Mouse (Mus musculus) forebrain, embryonic 13.5 days (tissue): ENCODE results near the gene Mgat5. TPM values are rescaled to one million over a fixed set of nuclear protein-coding genes. Genes with fewer than 3 reads are reported as not detected.

ENCODE experiments used
- ATAC-seq: fragments of 200-750 bp; cut with Nextera tagmentation; 2 replicates; pipeline ENCODE4 v1.8.0; 2017
- H3K27ac ChIP-seq: fragments of 300-500 bp; sonication (generic); 2 replicates; pipeline ENCODE4 v1.5.1; 2015; ENCODE audit warnings: inconsistent platforms, mild to moderate bottlenecking, moderate library complexity
- H3K27me3 ChIP-seq: fragments of 300-500 bp; sonication (generic); 2 replicates; pipeline ENCODE4 v1.6.1; 2015; ENCODE audit warnings: mild to moderate bottlenecking, inconsistent platforms
- H3K36me3 ChIP-seq: fragments of 300-500 bp; sonication (generic); 2 replicates; pipeline ENCODE4 v1.6.1; 2015; ENCODE audit warnings: mild to moderate bottlenecking, inconsistent platforms; ENCODE audit not compliant: poor library complexity, severe bottlenecking
- H3K4me1 ChIP-seq: fragments of 300-500 bp; sonication (generic); 2 replicates; pipeline ENCODE4 v1.6.1; 2015; ENCODE audit warnings: inconsistent platforms
- H3K4me2 ChIP-seq: fragments of 300-500 bp; sonication (generic); 2 replicates; pipeline ENCODE4 v1.6.1; 2015; ENCODE audit warnings: inconsistent platforms, mild to moderate bottlenecking, moderate library complexity
- H3K4me3 ChIP-seq: fragments of 300-500 bp; sonication (generic); 2 replicates; pipeline ENCODE4 v1.5.1; 2015; ENCODE audit warnings: mild to moderate bottlenecking, inconsistent platforms
- H3K9ac ChIP-seq: fragments of 300-500 bp; sonication (generic); 2 replicates; pipeline ENCODE4 v1.6.1; 2015; ENCODE audit warnings: mild to moderate bottlenecking, inconsistent platforms
- H3K9me3 ChIP-seq: fragments of 300-500 bp; sonication (generic); replicated peaks from 2 replicates; pipeline ENCODE4 v1.6.1; 2016; ENCODE audit warnings: inconsistent platforms
- WGBS: fragments of 180-500 bp; shearing (Covaris S2); methylation state at CpG from one replicate; pipeline ENCODE4 v1.1.7; 2015; 5-methylcytosine and 5-hydroxymethylcytosine counted together
- polyA plus RNA-seq: library from polyadenylated mRNA; unstranded; fragments of >200 nt; fragmentation: Nextera tagmentation; extraction: Ambion mirVana; gene quantifications from 2 replicates; pipeline ENCODE4 v1.2.1, GENCODE M21; 2015

Gene Mgat5
- polyA plus RNA-seq, 1 experiment from 2014 or later: 8.9 TPM

DNA sequence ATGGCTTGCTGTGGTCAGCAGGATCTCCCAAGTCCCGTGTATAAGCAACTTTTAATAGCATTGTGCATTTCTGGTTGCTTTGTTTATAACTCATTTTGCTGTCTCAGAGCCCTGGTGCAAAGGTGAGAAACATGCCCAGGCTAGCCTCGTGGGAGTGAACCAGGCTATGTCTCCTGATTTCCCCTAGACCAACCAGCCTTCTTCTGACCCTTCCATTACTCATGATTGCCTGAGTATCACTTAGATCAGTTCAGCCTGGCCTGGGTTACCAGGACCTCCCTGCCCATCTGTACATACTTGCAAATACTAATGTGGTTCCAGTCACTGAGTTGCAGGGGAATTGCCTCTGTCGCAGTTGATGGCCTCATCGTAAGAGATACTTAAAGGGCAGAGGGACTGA lies 14.8 kb downstream of the Mgat5 start:
- H3K36me3 ChIP-seq: no peaks in the 10 kb centered on the region
- 0 out of 2 replicates have a peak, but pooled peaks cover 3% of the 10 kb centered on the region for H3K9me3 ChIP-seq
- no peak for ATAC-seq
- peaks cover 11% of the 10 kb centered on the region; the same call in 1 of the 2 replicates for H3K4me1 ChIP-seq
- H3K4me3 ChIP-seq: no peak overlapping the region
- H3K27me3 ChIP-seq: no peaks in the 10 kb centered on the region
- no peak overlapping the region for H3K27ac ChIP-seq
- H3K9ac ChIP-seq: no peak overlapping the region
- H3K4me2 ChIP-seq: no peak overlapping the region
- WGBS: 86% methylated on average over 4 of the region's 4 CpGs

DNA sequence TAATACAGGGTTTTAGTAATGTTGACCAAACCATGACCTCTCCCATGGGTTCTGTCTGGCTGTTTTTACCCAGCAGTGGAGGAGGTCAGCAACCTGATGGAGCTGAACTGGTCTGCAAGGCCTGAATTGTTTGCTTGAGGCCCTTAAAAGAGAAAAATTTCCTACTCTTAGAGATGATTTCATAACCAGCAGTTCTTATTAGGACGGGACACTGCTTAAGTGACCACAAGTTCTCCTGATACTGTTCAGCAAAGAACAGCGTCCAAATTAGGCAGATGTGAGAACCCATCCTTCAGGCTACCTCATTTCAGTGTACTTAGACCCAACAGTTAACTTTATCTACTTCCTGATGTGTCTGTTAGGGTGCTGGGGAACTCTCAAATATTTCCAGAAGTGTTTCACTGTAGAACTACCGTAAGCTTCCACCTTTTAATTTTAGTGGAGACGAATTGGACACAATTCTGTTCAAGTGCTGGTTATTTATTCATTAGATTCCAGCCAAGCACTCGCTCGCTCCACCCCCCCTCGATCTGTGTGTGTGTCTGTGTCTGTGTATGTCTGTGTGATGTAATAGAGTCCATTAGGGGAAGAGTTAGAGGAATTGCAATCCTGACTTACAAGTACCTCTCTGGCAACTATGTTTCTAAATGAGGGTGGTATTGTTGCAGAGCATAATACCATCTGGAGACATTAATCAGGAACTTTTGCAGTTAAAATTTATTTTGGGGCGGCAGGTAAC lies 17.4 kb downstream of the Mgat5 start:
- H3K4me1 ChIP-seq: peaks cover 5% of the 10 kb centered on the region; the same call in 1 of the 2 replicates
- no peak overlapping the region for H3K4me2 ChIP-seq
- 0 out of 2 replicates have a peak, but pooled peaks cover 3% of the 10 kb centered on the region for H3K9me3 ChIP-seq
- no peak overlapping the region for H3K4me3 ChIP-seq
- WGBS: 83% methylated on average over 8 of the region's 8 CpGs
- no peaks in the 10 kb centered on the region for H3K36me3 ChIP-seq
- no peak overlapping the region for H3K27ac ChIP-seq
- H3K27me3 ChIP-seq: no peaks in the 10 kb centered on the region
- H3K9ac ChIP-seq: no peak overlapping the region
- no peak for ATAC-seq

DNA sequence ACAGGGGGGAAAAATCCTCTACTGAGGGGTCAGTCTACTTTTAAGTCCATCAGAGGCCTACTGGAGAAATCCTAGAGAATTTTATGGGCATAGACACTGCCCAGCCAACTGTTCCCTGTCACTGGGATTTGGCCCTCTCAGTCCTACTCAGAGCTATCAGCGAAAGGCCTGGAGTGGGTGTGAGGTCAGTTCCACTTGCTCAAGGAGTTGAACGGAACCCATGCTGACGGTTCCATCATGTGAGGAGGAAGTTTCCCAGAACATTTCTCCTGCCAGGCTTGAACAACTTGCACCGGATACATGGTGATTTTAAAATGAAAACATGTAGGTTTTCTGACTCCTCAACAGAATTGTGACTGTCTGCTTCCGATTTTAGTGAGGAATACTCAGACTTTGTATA lies 20.2 kb downstream of the Mgat5 start:
- 0 out of 2 replicates have a peak, but pooled peaks cover 3% of the 10 kb centered on the region for H3K9me3 ChIP-seq
- H3K4me1 ChIP-seq: peaks cover 5% of the 10 kb centered on the region; the same call in 1 of the 2 replicates
- no peaks in the 10 kb centered on the region for H3K36me3 ChIP-seq
- no peaks in the 10 kb centered on the region for H3K27me3 ChIP-seq
- 88% methylated on average over 5 of the region's 5 CpGs for WGBS
- no peak overlapping the region for H3K4me2 ChIP-seq
- no peak overlapping the region for H3K9ac ChIP-seq
- no peak overlapping the region for H3K27ac ChIP-seq
- ATAC-seq: no peak
- no peak overlapping the region for H3K4me3 ChIP-seq

DNA sequence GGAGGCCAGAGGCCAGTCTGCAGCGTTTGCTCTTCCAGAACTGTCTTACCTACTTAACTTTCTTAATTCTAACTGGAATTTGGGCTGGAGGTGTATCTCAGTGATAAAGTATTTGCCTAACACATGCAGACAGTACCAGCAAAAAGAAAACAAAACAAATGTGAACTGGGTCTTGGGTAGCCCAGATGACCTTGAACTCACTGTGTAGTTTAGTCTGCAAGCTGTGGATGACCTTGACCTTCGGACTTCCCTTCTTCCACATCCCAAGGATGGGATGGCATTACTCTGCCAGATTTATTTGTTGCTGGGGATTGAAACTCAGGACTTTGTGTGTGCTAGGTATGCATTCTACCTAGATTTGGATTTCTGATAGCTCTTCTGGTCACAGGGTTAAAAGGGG lies 24.2 kb downstream of the Mgat5 start:
- no peaks in the 10 kb centered on the region for H3K27me3 ChIP-seq
- 85% methylated on average over 2 of the region's 2 CpGs for WGBS
- no peaks in the 10 kb centered on the region for H3K9me3 ChIP-seq
- no peak for ATAC-seq
- H3K9ac ChIP-seq: no peak overlapping the region
- H3K27ac ChIP-seq: no peak overlapping the region
- H3K4me3 ChIP-seq: no peak overlapping the region
- H3K36me3 ChIP-seq: no peaks in the 10 kb centered on the region
- 0 out of 2 replicates have a peak, but pooled peaks cover 3% of the 10 kb centered on the region for H3K4me1 ChIP-seq
- no peak overlapping the region for H3K4me2 ChIP-seq

DNA sequence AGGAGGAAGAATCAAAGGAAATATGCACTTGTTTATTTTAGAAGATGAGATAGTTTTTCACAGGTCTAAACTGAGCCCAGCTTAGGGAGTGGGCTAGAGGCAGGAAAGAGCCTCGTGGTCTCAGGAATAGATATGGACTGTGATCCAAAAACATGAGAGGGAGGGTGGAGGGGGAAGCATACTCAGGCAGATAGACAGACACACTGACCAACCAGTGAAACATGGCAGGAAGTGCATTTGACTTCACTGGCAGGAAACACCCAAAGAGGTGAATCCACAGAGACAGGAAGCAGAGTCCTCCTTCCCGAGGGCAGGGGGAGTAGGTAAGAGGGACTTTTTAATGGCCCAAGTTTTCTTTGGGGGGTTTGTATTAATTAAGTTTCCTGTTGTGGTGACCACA lies 25.7 kb downstream of the Mgat5 start:
- Histone ChIP-seq H3K27me3 (no peaks in the 10 kb centered on the region), H3K27ac (no peak overlapping the region), H3K36me3 (no peaks in the 10 kb centered on the region), H3K4me3 (no peak overlapping the region), H3K4me2 (no peak overlapping the region), H3K4me1 (0 out of 2 replicates have a peak, but pooled peaks cover 3% of the 10 kb centered on the region), H3K9me3 (no peaks in the 10 kb centered on the region), H3K9ac (no peak overlapping the region)
- WGBS: 83% methylated on average over 2 of the region's 2 CpGs
- ATAC-seq: no peak

DNA sequence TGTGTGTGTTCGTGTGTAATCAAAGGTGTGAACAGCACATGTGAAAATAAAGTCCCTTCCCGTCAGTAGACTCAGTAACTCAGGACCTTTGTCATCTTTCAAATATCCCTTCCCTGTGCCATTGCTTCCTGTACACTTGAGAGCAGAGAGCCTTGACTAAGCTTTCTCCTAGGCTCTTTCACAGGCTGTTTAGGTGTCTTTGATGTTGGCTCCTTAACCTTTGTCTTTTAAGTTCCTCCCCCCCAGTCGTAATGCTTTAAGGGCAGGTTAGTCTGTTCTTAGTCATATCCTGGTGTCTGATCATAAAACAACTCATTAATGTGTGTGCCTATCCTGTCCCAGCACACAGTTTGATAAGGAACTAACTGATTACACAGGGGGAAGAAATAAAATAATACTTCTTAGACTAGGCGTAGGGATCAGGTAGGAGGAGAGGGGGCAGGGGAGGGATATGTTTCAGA lies 28.4 kb downstream of the Mgat5 start:
- Histone ChIP-seq H3K4me2 (no peak overlapping the region), H3K4me3 (no peak overlapping the region), H3K9me3 (no peaks in the 10 kb centered on the region), H3K4me1 (0 out of 2 replicates have a peak, but pooled peaks cover 3% of the 10 kb centered on the region), H3K36me3 (no peaks in the 10 kb centered on the region), H3K9ac (no peak overlapping the region), H3K27me3 (no peaks in the 10 kb centered on the region), H3K27ac (no peak overlapping the region)
- ATAC-seq: no peak
- WGBS: 69% methylated on average over 4 of the region's 4 CpGs

DNA sequence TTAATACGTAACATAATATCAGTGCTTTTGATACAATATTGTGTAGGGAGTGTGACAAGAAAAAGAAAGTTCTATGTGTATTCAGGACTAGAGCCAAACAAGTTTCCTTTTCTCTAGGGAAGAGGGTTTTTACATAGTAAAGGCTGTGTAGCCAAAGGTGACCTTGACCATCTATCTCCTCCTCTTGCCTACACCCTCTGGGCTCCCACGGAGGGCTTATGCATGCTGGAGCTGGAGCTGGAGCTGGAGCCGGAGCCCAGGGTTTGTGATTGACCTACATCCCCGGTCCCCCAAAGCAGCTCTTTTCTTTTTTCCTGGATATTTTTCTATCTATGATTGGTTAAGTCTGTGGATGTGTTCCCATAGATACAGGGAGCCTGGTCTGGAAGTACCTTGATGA lies 30.3 kb downstream of the Mgat5 start:
- no peak overlapping the region for H3K4me2 ChIP-seq
- WGBS: 88% methylated on average over 4 of the region's 4 CpGs
- H3K36me3 ChIP-seq: no peaks in the 10 kb centered on the region
- no peak overlapping the region for H3K9ac ChIP-seq
- no peak overlapping the region for H3K27ac ChIP-seq
- peaks cover 20% of the 10 kb centered on the region for H3K4me1 ChIP-seq
- H3K27me3 ChIP-seq: no peaks in the 10 kb centered on the region
- no peak for ATAC-seq
- H3K4me3 ChIP-seq: no peak overlapping the region
- no peaks in the 10 kb centered on the region for H3K9me3 ChIP-seq

DNA sequence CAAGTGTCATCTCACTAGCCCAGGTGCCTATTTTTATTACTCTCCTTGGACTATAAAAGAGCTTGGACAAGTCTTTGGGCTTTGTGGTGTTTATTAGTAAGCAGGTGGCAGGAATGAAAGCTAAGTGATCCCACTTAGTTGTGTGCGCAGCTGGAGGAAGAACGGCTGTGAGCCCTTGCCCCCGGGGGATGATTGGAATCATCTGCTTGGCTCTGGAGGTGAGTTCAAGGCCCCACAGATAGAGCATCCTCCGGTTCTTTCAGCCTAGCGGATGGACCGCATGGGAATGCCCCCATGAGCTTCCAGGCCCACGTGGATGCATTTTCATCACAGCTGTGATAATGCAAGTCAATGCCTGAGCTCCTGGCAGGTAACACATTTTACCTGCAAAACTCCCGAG lies 31.6 kb downstream of the Mgat5 start:
- no peaks in the 10 kb centered on the region for H3K36me3 ChIP-seq
- peaks cover 21% of the 10 kb centered on the region for H3K4me1 ChIP-seq
- H3K4me3 ChIP-seq: no peak overlapping the region
- no peaks in the 10 kb centered on the region for H3K27me3 ChIP-seq
- no peak overlapping the region for H3K27ac ChIP-seq
- no peak overlapping the region for H3K9ac ChIP-seq
- no peak overlapping the region for H3K4me2 ChIP-seq
- no peaks in the 10 kb centered on the region for H3K9me3 ChIP-seq
- WGBS: 83% methylated on average over 8 of the region's 8 CpGs
- ATAC-seq: no peak

DNA sequence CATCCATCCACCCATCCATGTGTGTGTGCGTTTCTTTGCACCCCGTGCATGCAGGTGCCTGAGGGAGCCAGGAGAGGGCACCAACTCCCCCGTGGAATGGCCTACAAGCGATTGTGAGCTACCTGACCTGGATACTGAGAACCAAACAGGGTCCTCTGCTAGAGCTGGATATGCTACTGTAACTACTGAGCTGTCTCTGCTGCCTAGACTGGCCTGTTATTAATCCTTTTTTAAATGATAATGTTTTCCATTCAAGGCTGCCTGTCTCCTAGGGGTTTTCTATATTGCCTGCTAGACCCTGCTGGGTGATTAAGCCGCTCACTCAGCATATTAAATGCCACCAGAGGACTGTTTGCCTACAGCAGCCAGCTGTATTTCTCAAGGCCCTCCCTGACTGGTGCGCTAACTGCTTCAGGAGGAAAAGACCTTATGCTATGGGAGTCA lies 34.1 kb downstream of the Mgat5 start:
- Histone ChIP-seq H3K9ac (no peak overlapping the region), H3K27ac (0 out of 2 replicates have a peak overlapping the region, but pooled peaks have one; percentile 1), H3K4me2 (no peak overlapping the region), H3K36me3 (no peaks in the 10 kb centered on the region), H3K4me3 (no peak overlapping the region), H3K27me3 (no peaks in the 10 kb centered on the region), H3K9me3 (no peaks in the 10 kb centered on the region), H3K4me1 (peaks cover 17% of the 10 kb centered on the region)
- 37% methylated on average over 6 of the region's 6 CpGs for WGBS
- peak; percentile 72; the same call in 1 of the 2 replicates for ATAC-seq

DNA sequence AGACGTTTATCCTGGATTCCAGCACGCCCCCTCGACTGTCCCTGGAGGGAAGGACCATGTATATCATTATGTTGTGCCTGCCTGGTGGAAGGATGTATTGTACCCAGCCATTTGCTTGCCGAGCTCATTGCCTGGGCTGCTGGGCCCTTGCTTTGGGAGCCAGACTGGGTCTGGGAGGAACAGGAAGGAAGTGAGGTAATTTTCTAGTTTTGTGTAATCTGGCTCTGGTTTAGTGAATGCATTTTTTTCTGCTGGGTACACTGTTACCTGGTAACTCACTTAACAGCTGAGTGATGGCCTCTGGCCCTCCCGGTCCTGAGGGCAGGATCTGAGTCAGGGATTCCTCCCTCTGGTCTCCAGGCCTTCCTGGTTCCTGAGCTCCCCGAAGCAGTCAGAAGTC lies 35.1 kb downstream of the Mgat5 start:
- H3K9me3 ChIP-seq: no peaks in the 10 kb centered on the region
- no peaks in the 10 kb centered on the region for H3K27me3 ChIP-seq
- peaks cover 17% of the 10 kb centered on the region for H3K4me1 ChIP-seq
- H3K36me3 ChIP-seq: no peaks in the 10 kb centered on the region
- no peak overlapping the region for H3K4me2 ChIP-seq
- ATAC-seq: no peak
- no peak overlapping the region for H3K27ac ChIP-seq
- no peak overlapping the region for H3K9ac ChIP-seq
- 38% methylated on average over 6 of the region's 6 CpGs for WGBS
- no peak overlapping the region for H3K4me3 ChIP-seq

DNA sequence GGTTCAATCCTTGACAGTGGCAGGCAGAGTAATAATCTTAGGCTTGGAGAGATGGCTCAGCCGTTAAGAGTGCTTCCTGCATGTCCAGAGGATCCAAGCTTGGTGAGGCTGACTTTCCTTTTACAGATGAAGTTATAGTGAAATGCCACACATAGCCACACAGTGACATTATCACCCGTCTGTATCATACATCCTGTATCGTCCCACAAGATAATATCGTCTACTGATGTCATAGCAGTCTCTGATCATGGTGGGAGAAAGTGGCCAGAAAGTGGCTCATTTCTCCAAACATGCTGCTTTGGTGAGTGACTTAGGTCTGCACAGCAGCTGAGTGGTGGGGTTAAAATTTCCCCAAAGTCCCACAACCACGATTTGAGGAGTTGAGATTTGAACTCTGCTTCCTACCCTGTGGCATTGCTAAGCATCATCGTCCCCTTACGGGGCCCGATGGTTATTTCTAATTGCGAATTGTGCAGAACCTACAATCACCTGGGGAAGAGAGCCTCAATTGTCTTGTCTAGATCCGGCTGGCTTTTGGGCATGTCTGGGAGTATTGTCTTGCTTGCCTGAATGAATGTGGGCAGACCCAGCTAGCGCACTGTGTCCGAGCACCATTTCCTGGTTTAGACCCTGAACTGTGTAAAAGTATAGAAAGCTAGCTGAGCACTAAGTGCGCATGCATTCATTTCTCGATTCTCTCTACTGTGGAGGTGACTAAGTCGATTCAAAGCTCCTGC lies 37.5 kb downstream of the Mgat5 start:
- WGBS: 88% methylated on average over 15 of the region's 15 CpGs
- H3K4me2 ChIP-seq: no peak overlapping the region
- no peaks in the 10 kb centered on the region for H3K9me3 ChIP-seq
- H3K27me3 ChIP-seq: no peaks in the 10 kb centered on the region
- H3K4me3 ChIP-seq: no peak overlapping the region
- no peaks in the 10 kb centered on the region for H3K36me3 ChIP-seq
- ATAC-seq: no peak
- no peak overlapping the region for H3K9ac ChIP-seq
- no peak overlapping the region for H3K27ac ChIP-seq
- H3K4me1 ChIP-seq: peaks cover 17% of the 10 kb centered on the region

DNA sequence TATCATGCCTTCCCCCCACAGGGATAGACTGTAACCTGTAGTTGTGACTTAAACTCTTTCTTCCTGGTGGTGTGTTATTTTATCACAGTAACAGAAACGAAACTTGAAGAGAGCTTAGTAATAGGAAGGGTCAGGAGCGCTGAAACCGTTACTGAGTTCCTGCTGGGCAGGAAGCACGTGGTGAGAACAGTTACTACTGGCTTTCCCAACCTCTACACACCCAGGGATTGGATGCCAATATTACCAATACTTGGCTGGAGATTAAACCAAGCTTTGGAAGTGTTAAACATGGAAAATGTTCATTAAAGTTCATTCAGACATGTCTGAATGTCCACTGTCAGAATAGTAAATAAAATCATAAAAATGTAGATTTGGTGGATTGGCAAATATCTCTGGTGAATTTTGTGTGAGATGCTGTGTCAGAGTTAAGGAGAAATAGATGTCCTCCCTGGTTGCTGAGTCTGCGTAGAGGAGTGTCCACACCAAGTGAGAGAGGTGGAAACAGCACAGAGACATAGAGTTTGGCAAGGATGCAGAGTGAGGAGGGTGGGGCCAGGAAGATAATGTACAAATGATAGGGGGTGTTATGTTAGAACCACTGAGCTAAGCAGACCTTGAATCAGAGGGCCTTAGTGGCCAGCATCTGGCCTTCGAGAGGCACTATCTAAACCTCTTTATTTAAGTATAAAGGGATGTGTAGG lies 38.2 kb downstream of the Mgat5 start:
- no peak for ATAC-seq
- H3K36me3 ChIP-seq: no peaks in the 10 kb centered on the region
- no peak overlapping the region for H3K4me3 ChIP-seq
- H3K27ac ChIP-seq: no peak overlapping the region
- no peaks in the 10 kb centered on the region for H3K9me3 ChIP-seq
- H3K27me3 ChIP-seq: no peaks in the 10 kb centered on the region
- H3K9ac ChIP-seq: no peak overlapping the region
- no peak overlapping the region for H3K4me2 ChIP-seq
- peaks cover 17% of the 10 kb centered on the region for H3K4me1 ChIP-seq
- WGBS: 75% methylated on average over 6 of the region's 6 CpGs
